Mouse (Mus musculus): ENCODE data around the gene Sgsm1.

Sgsm1 gene

DNA sequence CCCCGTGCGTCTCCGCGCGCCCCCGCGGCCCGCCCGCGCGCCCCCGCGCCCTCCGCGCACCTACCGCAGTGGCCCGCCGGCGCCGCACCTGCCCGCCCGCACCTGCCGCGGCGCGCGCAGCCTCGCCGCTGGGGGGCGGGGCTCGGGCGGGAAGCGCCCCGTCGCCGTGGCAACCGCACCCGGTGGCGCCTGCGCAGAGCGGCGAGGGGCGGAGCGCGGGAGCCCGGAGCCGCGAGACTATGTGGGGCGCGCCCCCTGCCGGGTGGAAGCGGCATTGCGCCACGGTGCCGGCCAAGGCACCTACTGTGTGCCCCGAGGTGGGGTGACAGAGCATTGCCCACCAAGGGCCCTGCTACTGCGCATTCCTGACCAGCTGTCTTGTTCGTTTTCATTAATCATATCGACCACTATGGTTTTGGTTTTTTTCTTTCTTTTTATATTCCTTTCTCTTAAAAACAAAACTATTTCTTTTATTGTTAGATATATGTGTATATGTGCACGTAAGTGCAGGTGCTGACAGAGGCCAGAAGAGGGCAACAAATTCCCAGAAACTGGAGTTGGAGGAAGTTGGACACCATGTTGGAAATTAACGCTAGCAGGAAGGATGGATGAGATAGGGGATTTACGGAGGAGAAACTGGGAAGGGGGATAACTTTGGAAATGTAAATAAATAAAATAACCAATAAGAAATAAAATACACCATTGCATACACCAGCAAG lies 89.3 kb downstream of the Sgsm1 start, which contains the start of gene 2900026A02Rik:
Gene 2900026A02Rik, minus strand, starts transcription at position 90 of the 719 bp plus-strand sequence.
- peak; percentile 42 for DNase-seq (ENCODE audit: low read depth, low spot score)
- no peaks in the 10 kb centered on the region for H3K36me3 ChIP-seq (ENCODE audit: control insufficient read depth, insufficient read depth, low read length, poor library complexity, severe bottlenecking)
- no peaks in the 10 kb centered on the region for H3K27me3 ChIP-seq (ENCODE audit: control insufficient read depth, insufficient read depth, low read length, poor library complexity, severe bottlenecking)

DNA sequence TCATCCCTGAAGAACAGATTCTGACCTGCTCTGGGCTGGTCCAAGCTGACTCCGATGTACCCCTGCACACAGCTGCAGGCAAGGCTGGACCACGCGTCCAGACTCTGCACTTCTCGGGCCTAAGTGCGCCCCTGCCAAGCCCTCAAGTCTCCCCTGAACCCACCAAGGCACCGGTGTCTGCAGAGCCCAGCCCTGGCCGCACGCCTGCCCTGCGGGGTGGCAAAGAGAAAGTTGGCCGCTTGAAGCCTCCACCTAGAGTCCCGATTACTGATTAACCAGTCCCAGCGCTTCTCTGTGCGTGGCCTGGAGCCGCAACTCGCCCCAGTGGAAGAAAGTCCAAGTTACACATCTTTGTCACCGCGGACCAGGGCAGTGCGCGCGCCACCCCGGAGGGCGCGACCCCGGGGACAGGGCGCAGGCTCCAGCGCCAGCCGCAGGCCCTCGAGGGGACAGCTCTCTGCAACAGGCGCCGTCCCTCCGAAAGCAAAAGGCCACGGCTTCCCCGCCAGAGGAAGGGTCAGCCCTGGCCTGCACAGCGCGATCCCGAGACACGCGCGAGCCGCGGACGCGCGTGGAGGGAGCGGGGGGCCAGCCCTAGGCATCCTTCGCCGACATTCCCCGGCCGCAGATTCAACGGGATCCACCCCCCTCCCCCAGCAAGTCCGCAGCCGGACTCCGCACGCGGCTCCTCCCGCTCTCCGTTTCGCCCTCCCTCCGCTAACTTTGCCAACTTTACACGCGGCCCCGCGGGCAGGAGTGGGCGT lies 90.0 kb downstream of the Sgsm1 start:
- no peaks in the 10 kb centered on the region for H3K36me3 ChIP-seq (ENCODE audit: control insufficient read depth, insufficient read depth, low read length, poor library complexity, severe bottlenecking)
- DNase-seq (ENCODE audit: low read depth, low spot score): no peak
- no peaks in the 10 kb centered on the region for H3K27me3 ChIP-seq (ENCODE audit: control insufficient read depth, insufficient read depth, low read length, poor library complexity, severe bottlenecking)

DNA sequence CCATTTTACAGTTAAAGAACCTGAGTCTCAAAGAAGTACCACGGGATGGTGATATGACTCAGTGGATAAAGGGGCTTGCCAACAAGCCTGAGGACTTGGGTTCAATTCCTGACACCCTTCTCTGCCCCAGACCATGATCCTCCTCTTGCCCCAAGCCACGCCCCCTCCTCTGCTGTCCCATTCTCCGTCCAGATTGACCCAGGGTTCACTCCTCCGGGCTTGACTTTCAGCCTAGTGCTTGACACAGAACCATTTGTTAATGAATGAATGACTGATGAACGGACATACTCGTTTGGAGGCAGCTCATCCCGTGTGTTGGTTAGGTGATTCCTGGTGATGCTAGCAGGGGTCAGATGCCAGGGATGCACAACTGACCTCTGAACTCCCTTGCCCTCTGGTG lies 90.7 kb downstream of the Sgsm1 start:
- Histone ChIP-seq H3K27me3 (ENCODE audit: control insufficient read depth, insufficient read depth, low read length, poor library complexity, severe bottlenecking) (no peaks in the 10 kb centered on the region), H3K36me3 (ENCODE audit: control insufficient read depth, insufficient read depth, low read length, poor library complexity, severe bottlenecking) (no peaks in the 10 kb centered on the region)
- no peak for DNase-seq (ENCODE audit: low read depth, low spot score)

DNA sequence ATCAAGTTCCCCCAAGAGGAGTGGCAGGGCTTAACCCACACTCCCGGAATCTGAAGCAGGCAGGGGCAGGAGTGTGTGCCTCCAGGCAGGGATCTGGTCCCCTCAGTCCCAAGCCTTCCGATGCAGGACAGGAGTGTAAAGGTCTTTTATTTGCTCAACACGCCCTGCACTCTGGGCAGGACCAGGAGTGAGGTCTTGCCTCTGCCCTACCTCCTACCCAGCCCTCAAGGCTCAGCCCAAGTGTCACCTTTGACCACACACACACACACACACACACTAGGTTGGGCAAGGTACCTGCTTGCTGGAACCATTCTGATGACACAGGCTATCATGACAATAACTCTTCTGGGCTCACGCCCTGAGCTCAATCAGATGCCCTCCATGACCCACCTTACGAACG lies 91.1 kb downstream of the Sgsm1 start:
- H3K36me3 ChIP-seq (ENCODE audit: control insufficient read depth, insufficient read depth, low read length, poor library complexity, severe bottlenecking): no peaks in the 10 kb centered on the region
- no peak for DNase-seq (ENCODE audit: low read depth, low spot score)
- H3K27me3 ChIP-seq (ENCODE audit: control insufficient read depth, insufficient read depth, low read length, poor library complexity, severe bottlenecking): no peaks in the 10 kb centered on the region

DNA sequence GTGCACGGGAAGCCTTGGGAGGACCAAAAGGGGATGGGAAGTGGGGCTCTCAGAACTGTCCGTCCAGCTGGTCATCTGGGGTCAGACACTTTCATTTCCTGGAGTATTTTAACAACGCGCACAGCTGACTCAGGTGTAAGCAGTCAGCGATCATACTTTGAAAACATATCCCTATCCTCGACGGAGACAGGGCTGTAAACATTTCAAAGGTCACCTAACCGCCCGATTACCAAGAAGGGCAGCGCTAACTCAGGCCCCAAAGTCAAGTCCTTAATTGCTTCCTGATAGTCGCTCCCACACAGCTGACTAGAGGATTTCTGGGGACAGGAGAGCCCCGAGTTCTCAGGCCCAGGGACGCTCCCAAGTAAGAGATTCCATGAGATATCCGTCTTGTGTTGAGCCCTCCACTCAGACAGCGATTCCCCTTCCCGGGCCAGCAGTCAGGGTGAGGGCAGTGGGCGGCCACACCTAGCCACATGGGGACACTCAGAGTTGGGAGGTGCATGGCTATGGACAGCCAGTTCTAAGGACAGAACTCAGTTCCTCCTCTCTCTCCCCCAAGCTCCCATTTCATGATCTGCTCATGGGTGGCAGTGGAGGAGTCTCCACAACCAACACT lies 91.9 kb downstream of the Sgsm1 start:
- no peak for DNase-seq (ENCODE audit: low read depth, low spot score)
- Histone ChIP-seq H3K27me3 (ENCODE audit: control insufficient read depth, insufficient read depth, low read length, poor library complexity, severe bottlenecking) (no peaks in the 10 kb centered on the region), H3K36me3 (ENCODE audit: control insufficient read depth, insufficient read depth, low read length, poor library complexity, severe bottlenecking) (no peaks in the 10 kb centered on the region)

DNA sequence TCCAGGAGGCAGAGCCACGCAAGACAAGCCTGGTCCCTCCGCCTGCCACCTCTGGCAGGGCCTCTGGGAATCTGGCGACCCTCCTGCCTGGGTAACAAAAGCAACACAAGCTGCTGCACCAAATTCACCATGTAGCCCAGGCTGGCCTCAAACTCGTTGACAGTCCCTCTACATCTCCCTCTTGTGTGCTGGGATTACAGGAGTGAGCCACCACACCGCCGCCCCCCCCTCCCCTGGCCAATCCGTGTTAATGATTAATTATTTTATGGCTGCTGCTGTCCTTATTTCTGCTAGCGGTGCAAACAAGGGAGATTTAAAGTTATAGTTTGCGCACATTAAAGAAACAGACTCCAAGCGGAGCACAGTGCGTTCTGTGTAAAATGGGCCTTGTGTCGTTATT lies 93.5 kb downstream of the Sgsm1 start:
- no peaks in the 10 kb centered on the region for H3K27me3 ChIP-seq (ENCODE audit: control insufficient read depth, insufficient read depth, low read length, poor library complexity, severe bottlenecking)
- DNase-seq (ENCODE audit: low read depth, low spot score): no peak

DNA sequence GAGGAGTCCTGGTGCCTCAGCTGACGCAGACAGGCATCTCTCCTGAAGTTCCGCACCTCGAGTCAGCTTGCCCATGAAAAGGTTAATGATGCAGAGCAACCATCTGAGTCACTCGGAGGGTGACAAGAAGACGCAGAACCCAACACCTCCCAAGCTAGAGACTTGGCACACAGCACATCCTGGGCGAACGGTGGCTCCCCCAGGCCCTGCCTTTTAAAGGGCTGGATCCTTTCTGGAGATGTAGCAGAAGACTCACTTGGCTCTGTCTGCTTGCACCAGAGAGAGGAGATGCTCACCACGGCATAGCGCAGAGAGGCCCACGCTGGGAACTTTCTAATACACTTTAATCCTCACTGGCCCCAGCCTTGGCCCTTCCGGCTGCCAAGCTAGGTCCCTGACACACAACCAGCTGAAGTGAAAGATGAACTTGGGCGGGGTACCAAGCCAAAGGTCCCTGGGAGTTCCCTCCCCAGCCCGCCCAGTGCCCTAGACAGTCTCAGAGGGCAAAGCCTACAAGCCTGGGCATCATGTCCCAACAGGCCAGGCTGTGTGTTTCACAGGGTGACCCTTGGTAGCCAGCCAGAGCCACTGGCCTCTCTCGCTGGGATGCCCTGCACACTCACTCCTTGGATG lies 94.1 kb downstream of the Sgsm1 start:
- H3K27me3 ChIP-seq (ENCODE audit: control insufficient read depth, insufficient read depth, low read length, poor library complexity, severe bottlenecking): no peaks in the 10 kb centered on the region
- no peak for DNase-seq (ENCODE audit: low read depth, low spot score)
- H3K36me3 ChIP-seq (ENCODE audit: control insufficient read depth, insufficient read depth, low read length, poor library complexity, severe bottlenecking): no peaks in the 10 kb centered on the region

More for the DNA sequence above, 93.5 kb downstream of the Sgsm1 start:
- no peaks in the 10 kb centered on the region for H3K36me3 ChIP-seq (ENCODE audit: control insufficient read depth, insufficient read depth, low read length, poor library complexity, severe bottlenecking)

DNA sequence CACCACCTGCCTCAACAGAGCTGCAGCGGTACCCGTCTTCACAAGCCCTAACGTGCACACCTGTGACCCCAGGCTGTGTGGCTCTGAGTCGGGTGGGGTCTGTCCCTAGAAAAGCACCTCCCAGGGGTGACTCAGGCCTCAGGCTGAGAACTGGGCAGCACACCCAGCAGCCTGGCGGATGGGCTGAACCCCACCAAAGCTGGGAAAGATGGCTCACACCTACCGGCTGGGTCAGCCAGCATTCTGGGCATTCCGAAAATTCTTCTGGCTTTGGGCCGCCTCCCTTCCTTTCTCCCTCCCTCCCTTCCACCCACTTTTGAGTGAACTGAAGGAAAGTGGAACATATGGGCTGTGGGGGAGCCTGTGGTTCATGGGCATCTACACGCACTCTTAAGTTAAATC lies 95.0 kb downstream of the Sgsm1 start:
- no peak for DNase-seq (ENCODE audit: low read depth, low spot score)
- Histone ChIP-seq H3K36me3 (ENCODE audit: control insufficient read depth, insufficient read depth, low read length, poor library complexity, severe bottlenecking) (no peaks in the 10 kb centered on the region), H3K27me3 (ENCODE audit: control insufficient read depth, insufficient read depth, low read length, poor library complexity, severe bottlenecking) (no peaks in the 10 kb centered on the region)

DNA sequence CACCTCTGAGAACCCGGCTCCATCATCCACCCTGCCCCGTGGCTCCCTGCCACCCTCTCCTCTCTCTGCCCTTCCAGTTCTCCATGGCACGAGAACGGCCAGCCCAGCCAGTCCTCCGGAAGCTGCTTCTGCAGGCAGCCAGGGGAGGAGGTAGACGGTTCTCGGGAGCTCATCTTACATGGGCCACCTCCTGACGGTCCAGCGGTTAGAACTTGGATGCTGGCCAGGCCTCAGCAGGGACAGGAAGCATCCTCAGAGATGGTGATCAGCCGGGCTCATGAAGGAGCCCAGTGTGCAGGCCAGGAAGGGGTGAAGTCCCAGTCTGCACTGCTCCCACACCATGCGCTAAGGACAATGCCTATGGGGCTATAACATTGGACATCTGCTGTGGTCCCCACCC lies 96.1 kb downstream of the Sgsm1 start:
- Histone ChIP-seq H3K27me3 (ENCODE audit: control insufficient read depth, insufficient read depth, low read length, poor library complexity, severe bottlenecking) (no peaks in the 10 kb centered on the region), H3K36me3 (ENCODE audit: control insufficient read depth, insufficient read depth, low read length, poor library complexity, severe bottlenecking) (no peaks in the 10 kb centered on the region)
- DNase-seq (ENCODE audit: low read depth, low spot score): no peak

DNA sequence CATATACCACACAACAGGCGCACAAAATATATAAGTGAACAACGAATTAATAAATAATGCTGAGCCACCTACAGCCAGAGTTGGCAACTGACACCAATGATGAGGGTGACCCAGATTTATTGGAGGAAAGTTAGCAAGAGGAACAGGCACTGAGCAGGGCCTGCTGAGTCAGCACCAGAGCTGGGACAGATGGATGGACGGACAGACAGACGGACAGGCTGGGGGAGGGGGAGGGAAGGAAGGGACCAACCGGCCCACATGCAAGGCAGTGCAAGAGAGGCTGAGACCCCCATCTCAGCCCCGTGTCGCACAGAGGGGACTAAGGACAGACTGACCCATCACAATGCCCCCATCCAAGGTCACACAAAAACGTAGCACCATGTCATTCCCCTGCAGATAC lies 96.5 kb downstream of the Sgsm1 start:
- H3K36me3 ChIP-seq (ENCODE audit: control insufficient read depth, insufficient read depth, low read length, poor library complexity, severe bottlenecking): no peaks in the 10 kb centered on the region
- DNase-seq (ENCODE audit: low read depth, low spot score): no peak
- no peaks in the 10 kb centered on the region for H3K27me3 ChIP-seq (ENCODE audit: control insufficient read depth, insufficient read depth, low read length, poor library complexity, severe bottlenecking)

DNA sequence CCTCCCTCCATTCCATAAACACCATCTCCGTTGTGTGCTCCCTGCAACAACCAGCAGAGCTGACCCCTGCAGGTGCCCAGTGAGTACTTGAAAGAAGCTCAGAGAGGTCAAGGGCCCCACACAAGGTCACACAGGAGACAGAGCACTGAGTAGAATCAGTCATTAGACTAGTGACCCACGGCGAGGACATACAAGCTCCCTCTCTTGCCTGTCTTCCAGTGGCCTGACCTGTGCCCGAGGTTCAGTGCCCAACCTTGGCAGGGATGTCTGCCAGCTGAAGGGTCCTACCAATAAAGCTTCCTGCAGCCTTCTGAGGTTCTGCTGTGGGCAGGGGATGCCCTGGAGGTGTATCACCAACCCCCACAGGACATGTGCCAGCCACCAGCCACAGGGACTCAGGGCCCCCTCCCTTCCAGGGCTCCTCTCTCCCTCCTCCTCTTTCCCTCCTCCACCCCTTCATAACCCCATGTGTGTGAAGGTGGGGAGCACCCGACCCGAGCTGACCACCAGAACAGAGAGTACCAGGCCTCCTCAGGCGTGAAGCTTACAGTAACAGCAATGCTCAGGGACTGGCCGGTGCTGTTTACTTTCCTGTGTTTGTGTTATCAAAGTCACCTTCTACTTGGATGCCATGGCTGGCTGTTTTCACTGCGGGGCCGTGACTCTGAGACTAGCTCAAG lies 98.3 kb downstream of the Sgsm1 start:
- no peak for DNase-seq (ENCODE audit: low read depth, low spot score)
- Histone ChIP-seq H3K27me3 (ENCODE audit: control insufficient read depth, insufficient read depth, low read length, poor library complexity, severe bottlenecking) (no peaks in the 10 kb centered on the region), H3K36me3 (ENCODE audit: control insufficient read depth, insufficient read depth, low read length, poor library complexity, severe bottlenecking) (no peaks in the 10 kb centered on the region)

DNA sequence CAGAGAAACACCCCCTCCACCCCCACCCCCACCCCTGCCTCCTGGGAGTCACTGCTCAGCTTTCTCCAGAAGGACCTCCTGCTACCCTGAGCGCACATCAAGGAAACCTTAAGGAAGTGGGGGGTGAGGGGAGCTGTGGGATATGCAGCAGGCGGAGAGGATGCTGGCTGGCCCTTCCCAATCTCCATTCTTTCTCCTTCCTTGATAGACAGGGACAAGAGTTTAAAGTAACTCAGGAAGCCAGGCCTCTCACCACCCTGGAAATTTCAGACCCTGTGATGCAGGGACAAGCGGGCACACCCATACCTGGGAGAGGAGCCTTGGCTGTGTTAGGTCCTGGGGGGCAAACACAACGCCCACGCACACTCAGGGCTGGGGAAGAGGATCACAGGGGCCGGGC lies 100.3 kb downstream of the Sgsm1 start:
- no peak for DNase-seq (ENCODE audit: low read depth, low spot score)
- H3K36me3 ChIP-seq (ENCODE audit: control insufficient read depth, insufficient read depth, low read length, poor library complexity, severe bottlenecking): no peaks in the 10 kb centered on the region

DNA sequence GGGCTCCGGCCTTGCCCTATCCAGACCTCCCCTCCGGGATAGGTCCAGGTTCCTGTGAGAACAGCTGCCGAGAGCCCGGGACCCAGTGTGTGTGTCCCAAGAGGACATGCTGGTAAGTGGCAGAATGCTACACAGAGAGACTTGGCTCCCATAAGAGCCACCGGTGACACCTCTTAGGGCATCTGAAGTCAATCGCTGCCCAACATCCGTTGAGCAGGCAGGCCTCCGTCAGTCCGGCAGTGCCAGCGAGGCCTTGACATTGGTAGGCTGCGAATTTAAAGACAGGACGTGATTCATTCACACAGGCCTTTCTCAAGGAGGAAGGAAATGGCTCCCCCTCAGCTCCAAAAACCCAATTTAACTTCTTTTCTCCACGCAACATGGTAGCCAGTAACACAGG lies 100.7 kb downstream of the Sgsm1 start:
- no peaks in the 10 kb centered on the region for H3K36me3 ChIP-seq (ENCODE audit: control insufficient read depth, insufficient read depth, low read length, poor library complexity, severe bottlenecking)
- H3K27me3 ChIP-seq (ENCODE audit: control insufficient read depth, insufficient read depth, low read length, poor library complexity, severe bottlenecking): no peaks in the 10 kb centered on the region
- no peak for DNase-seq (ENCODE audit: low read depth, low spot score)

More for the DNA sequence above, 100.3 kb downstream of the Sgsm1 start:
- no peaks in the 10 kb centered on the region for H3K27me3 ChIP-seq (ENCODE audit: control insufficient read depth, insufficient read depth, low read length, poor library complexity, severe bottlenecking)

DNA sequence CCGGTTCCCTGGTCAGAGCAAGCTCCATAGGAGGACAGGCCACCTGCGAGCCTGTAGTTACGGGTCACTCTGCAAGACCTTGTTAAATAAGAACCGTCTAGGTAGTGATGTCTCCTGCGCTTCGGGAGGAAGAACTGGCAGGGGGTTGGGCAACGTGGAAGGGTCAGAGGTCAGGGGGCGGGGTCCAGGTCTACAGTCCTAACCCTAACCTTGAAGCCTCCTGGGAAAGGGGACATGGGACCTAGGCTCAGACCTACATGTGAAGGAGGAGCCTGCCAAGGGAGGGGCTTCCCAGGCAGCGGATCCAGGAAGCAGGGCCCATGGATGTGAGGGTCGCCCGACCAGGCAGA lies 101.2 kb downstream of the Sgsm1 start:
- Histone ChIP-seq H3K27me3 (ENCODE audit: control insufficient read depth, insufficient read depth, low read length, poor library complexity, severe bottlenecking) (no peaks in the 10 kb centered on the region), H3K36me3 (ENCODE audit: control insufficient read depth, insufficient read depth, low read length, poor library complexity, severe bottlenecking) (no peaks in the 10 kb centered on the region)
- DNase-seq (ENCODE audit: low read depth, low spot score): no peak
